Mouse (Mus musculus) C2C12 (cell line): ENCODE results near the gene Slc41a1.

Experiments used
- CTCF ChIP-seq: IDR thresholded peaks from one replicate; pipeline ENCODE4 v1.5.1; 2011; ENCODE audit not compliant: control insufficient read depth, insufficient read depth, insufficient read length
- MAX ChIP-seq: IDR thresholded peaks from one replicate; pipeline ENCODE4 v1.6.1; 2011; ENCODE audit warnings: mild to moderate bottlenecking, control low read depth
- MYOG ChIP-seq: IDR thresholded peaks from one replicate; pipeline ENCODE4 v1.6.1; 2011; ENCODE audit not compliant: control insufficient read depth, insufficient read length; ENCODE audit errors: extremely low read depth
- USF1 ChIP-seq: IDR thresholded peaks from one replicate; pipeline ENCODE4 v1.6.1; 2011; ENCODE audit warnings: low read depth, mild to moderate bottlenecking, control low read depth, moderate library complexity

DNA sequence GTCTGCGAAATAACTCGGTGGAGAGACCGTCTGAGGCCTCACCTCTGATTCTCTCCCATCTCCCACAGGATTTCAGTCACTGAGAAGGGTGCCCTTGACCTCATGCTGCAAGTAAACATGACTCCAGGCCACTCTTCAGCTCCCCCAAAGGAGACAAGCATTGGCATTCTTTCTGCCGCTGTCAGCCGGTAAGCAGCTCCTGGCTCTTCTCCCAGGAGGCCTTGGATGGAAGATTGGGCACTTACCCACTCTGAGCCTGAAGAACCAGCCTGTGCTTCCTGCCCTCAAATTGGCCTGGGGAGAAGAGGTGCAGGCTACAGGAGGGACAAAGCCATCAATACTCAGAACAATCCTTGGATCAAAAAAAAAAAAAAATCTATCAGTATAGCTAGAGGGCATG lies 24.6 kb upstream of the Slc41a1 start:
- TF ChIP-seq CTCF (no peak), MYOG (no peak), MAX (no peak), USF1 (no peak)
